Mouse (Mus musculus) lung, postnatal 0 days (tissue): ENCODE data around the gene Itm2c.

ENCODE experiments used
- CTCF ChIP-seq: IDR thresholded peaks from 2 replicates; pipeline ENCODE4 v1.5.1; 2016; ENCODE audit warnings: antibody characterized with exemption, mild to moderate bottlenecking
- EP300 ChIP-seq: IDR thresholded peaks from 2 replicates; pipeline ENCODE4 v1.6.1; 2016; ENCODE audit warnings: antibody characterized with exemption, mild to moderate bottlenecking, control low read depth

GRCm38 (mm10) chr1:85928057-85928687 lies 34.1 kb downstream of the Itm2c start, which contains the start of gene 4933407L21Rik:
- TF ChIP-seq CTCF: no peak
- no peak for TF ChIP-seq EP300
